Mouse (Mus musculus) ES-E14 (cell line): ENCODE data around the gene Fam92a. TPM values are rescaled to one million over a fixed set of nuclear protein-coding genes. Genes with fewer than 3 reads are reported as not detected.

Experiments
- total RNA-seq: library from RNA; depleted of rRNA; stranded (reverse); fragments of 300-350 nt; gene quantifications from 2 replicates; pipeline ENCODE4 v1.2.3, GENCODE M21; 2012; rRNA removed

Fam92a gene
- total RNA-seq, 1 experiment, result 25.5 TPM

Other genes with a start within 250 kb of the Fam92a start
- gene Gm10604, start 190.8 kb downstream of the Fam92a start, total RNA-seq, result not detected in 2 replicates
- 13.3 and 13.7 TPM in 2 replicates for gene Rbm12b2, start 82.6 kb downstream of the Fam92a start, total RNA-seq
- gene Rbm12b1, start 31.8 kb downstream of the Fam92a start, total RNA-seq, result 12.2 and 13.5 TPM in 2 replicates